Mouse (Mus musculus) kidney, embryonic 14.5 days (tissue): ENCODE measurements around the gene Ppfibp2. TPM values are rescaled to one million over a fixed set of nuclear protein-coding genes. Genes with fewer than 3 reads are reported as not detected.

Experiments used
- polyA plus RNA-seq: library from polyadenylated mRNA; unstranded; fragments of >200 nt; fragmentation: Nextera tagmentation; extraction: Ambion mirVana; gene quantifications from 2 replicates; pipeline ENCODE4 v1.2.1, GENCODE M21; 2014

Ppfibp2 gene
- polyA plus RNA-seq, 1 experiment from 2014 or later: 5.9 TPM

Other genes starting within 250 kb of the Ppfibp2 start
- gene Syt9, start 224.5 kb upstream of the Ppfibp2 start, polyA plus RNA-seq: 4.5 and 4.8 TPM in 2 replicates
- 17.5 and 24.8 TPM in 2 replicates for gene Olfml1, start 27.8 kb upstream of the Ppfibp2 start, polyA plus RNA-seq
- not detected in 2 replicates for gene 5330417H12Rik, start 30.0 kb downstream of the Ppfibp2 start, polyA plus RNA-seq
- 0.10 and 0.30 TPM in 2 replicates for gene Cyb5r2, start 162.8 kb downstream of the Ppfibp2 start, polyA plus RNA-seq
- not detected in 2 replicates for gene Ovch2, start 206.0 kb downstream of the Ppfibp2 start, polyA plus RNA-seq
- gene Olfr467, start 217.1 kb downstream of the Ppfibp2 start, polyA plus RNA-seq: not detected in 2 replicates
- not detected in 2 replicates for gene Olfr469, start 230.3 kb downstream of the Ppfibp2 start, polyA plus RNA-seq